Mouse (Mus musculus): Measurements from ENCODE around the gene Rngtt.

DNA sequence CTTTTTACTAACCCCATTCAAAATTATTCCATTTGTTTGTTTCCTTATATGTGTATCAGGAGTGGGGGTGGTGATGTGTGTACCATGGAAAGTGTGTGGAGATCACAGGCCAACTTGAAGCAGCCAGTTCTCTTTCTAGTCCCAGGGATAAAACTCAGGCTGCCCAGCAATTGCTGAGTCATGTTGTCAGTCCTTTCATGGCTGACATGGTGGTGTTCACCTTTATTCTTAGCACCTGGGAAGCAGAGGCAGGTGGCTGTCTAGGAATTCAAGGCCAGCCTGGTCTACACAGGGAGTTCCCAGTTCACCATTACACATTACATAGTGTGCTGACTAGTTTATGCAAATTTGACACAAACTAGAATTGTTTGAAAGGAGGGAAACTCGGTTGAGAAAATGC is 47.2 kb upstream of the Rngtt start:
- no peak for TF ChIP-seq POLR2A (IDR thresholded peaks at IDR 0.05; ENCODE audit: borderline replicate concordance, insufficient read depth, low read length)
- TF ChIP-seq CTCF (IDR thresholded peaks at IDR 0.05; ENCODE audit: borderline replicate concordance, insufficient read depth, low read depth, low read length), result no peak

Measured in cerebellum, adult 2 months (tissue).